Mouse (Mus musculus) neural tube, embryonic 13.5 days (tissue): Measurements from ENCODE around the gene Clcf1. TPM values are rescaled to one million over a fixed set of nuclear protein-coding genes. Genes with fewer than 3 reads are reported as not detected.

ENCODE experiments used
- ATAC-seq: fragments of 200-750 bp; cut with Nextera tagmentation; 2 replicates; pipeline ENCODE4 v1.8.0; 2017; ENCODE audit warnings: low read depth, mild to moderate bottlenecking, moderate TSS enrichment, moderate library complexity
- H3K27ac ChIP-seq: fragments of 300-500 bp; sonication (generic); replicated peaks from 2 replicates; pipeline ENCODE4 v1.5.1; 2015; ENCODE audit warnings: moderate library complexity, mild to moderate bottlenecking, inconsistent platforms
- H3K27me3 ChIP-seq: fragments of 300-500 bp; sonication (generic); 2 replicates; pipeline ENCODE4 v1.6.1; 2015; ENCODE audit warnings: mild to moderate bottlenecking, inconsistent platforms
- H3K36me3 ChIP-seq: fragments of 300-500 bp; sonication (generic); 2 replicates; pipeline ENCODE4 v1.6.1; 2015; ENCODE audit warnings: mild to moderate bottlenecking, inconsistent platforms
- H3K4me1 ChIP-seq: fragments of 300-500 bp; sonication (generic); replicated peaks from 2 replicates; pipeline ENCODE4 v1.6.1; 2015; ENCODE audit warnings: inconsistent platforms
- H3K4me2 ChIP-seq: fragments of 300-500 bp; sonication (generic); 2 replicates; pipeline ENCODE4 v1.6.1; 2015; ENCODE audit warnings: inconsistent platforms, mild to moderate bottlenecking, moderate library complexity
- H3K4me3 ChIP-seq: fragments of 300-500 bp; sonication (generic); 2 replicates; pipeline ENCODE4 v1.5.1; 2015; ENCODE audit warnings: mild to moderate bottlenecking, inconsistent platforms
- H3K9ac ChIP-seq: fragments of 300-500 bp; sonication (generic); 2 replicates; pipeline ENCODE4 v1.6.1; 2015; ENCODE audit warnings: moderate library complexity, mild to moderate bottlenecking, inconsistent platforms
- H3K9me3 ChIP-seq: fragments of 300-500 bp; sonication (generic); 2 replicates; pipeline ENCODE4 v1.6.1; 2016; ENCODE audit warnings: inconsistent platforms
- WGBS: fragments of 180-500 bp; shearing (Covaris S2); methylation state at CpG from one replicate; pipeline ENCODE4 v1.1.7; 2015; 5-methylcytosine and 5-hydroxymethylcytosine counted together
- polyA plus RNA-seq: library from polyadenylated mRNA; unstranded; fragments of >200 nt; fragmentation: Nextera tagmentation; extraction: Ambion mirVana; gene quantifications from 2 replicates; pipeline ENCODE4 v1.2.1, GENCODE M21; 2015

Clcf1 gene
- polyA plus RNA-seq, 1 experiment from 2014 or later, result 0.67 TPM

- Histone ChIP-seq H3K36me3 (no peaks in the 10 kb centered on the region), H3K9ac (no peak overlapping the region), H3K27ac (no peak overlapping the region), H3K4me1 (peaks cover 18% of the 10 kb centered on the region), H3K9me3 (no peaks in the 10 kb centered on the region), H3K4me3 (no peak overlapping the region), H3K27me3 (peaks cover 33% of the 10 kb centered on the region), H3K4me2 (no peak overlapping the region)
- ATAC-seq, result peak; percentile 33; the same call in 1 of the 2 replicates
- WGBS, result 75% methylated on average over 11 of the region's 11 CpGs
Measured at GRCm38 (mm10) chr19:4222165-4222564, 8.1 kb downstream of the Clcf1 start.

GRCm38 (mm10) chr19:4226779-4227178 lies 12.7 kb downstream of the Clcf1 start:
- Histone ChIP-seq H3K4me3 (no peak overlapping the region), H3K9me3 (no peaks in the 10 kb centered on the region), H3K4me2 (no peak overlapping the region), H3K9ac (no peak overlapping the region), H3K27me3 (peaks cover 36% of the 10 kb centered on the region), H3K27ac (no peak overlapping the region), H3K4me1 (peaks cover 5% of the 10 kb centered on the region), H3K36me3 (no peaks in the 10 kb centered on the region)
- WGBS, result 87% methylated on average over 7 of the region's 7 CpGs
- no peak for ATAC-seq

GRCm38 (mm10) chr19:4227446-4227845 lies 13.4 kb downstream of the Clcf1 start:
- Histone ChIP-seq H3K9ac (0 out of 2 replicates have a peak overlapping the region, but pooled peaks have one; percentile 0), H3K9me3 (no peaks in the 10 kb centered on the region), H3K36me3 (no peaks in the 10 kb centered on the region), H3K4me3 (no peak overlapping the region), H3K4me1 (peaks cover 11% of the 10 kb centered on the region), H3K4me2 (no peak overlapping the region), H3K27me3 (peaks cover 36% of the 10 kb centered on the region), H3K27ac (no peak overlapping the region)
- WGBS, result 70% methylated on average over 5 of the region's 5 CpGs
- ATAC-seq, result no peak

GRCm38 (mm10) chr19:4227894-4228678 lies 14.0 kb downstream of the Clcf1 start:
- Histone ChIP-seq H3K36me3 (no peaks in the 10 kb centered on the region), H3K4me2 (no peak overlapping the region), H3K4me1 (peaks cover 13% of the 10 kb centered on the region), H3K9ac (0 out of 2 replicates have a peak overlapping the region, but pooled peaks have one; percentile 0), H3K9me3 (no peaks in the 10 kb centered on the region), H3K4me3 (no peak overlapping the region), H3K27me3 (peaks cover 36% of the 10 kb centered on the region), H3K27ac (no peak overlapping the region)
- 16% methylated on average over 8 of the region's 8 CpGs for WGBS
- ATAC-seq, result no peak

- 76% methylated on average over 4 of the region's 4 CpGs for WGBS
Measured at GRCm38 (mm10) chr19:4228891-4229290, 14.9 kb downstream of the Clcf1 start.

GRCm38 (mm10) chr19:4229451-4230076 lies 15.5 kb downstream of the Clcf1 start:
- peaks cover 13% of the 10 kb centered on the region for H3K4me1 ChIP-seq
- H3K9me3 ChIP-seq, result no peaks in the 10 kb centered on the region
- no peak overlapping the region for H3K4me2 ChIP-seq
- no peak for ATAC-seq
- no peak overlapping the region for H3K27ac ChIP-seq
- 0 out of 2 replicates have a peak overlapping the region, but pooled peaks have one; percentile 28 for H3K9ac ChIP-seq
- no peaks in the 10 kb centered on the region for H3K36me3 ChIP-seq
- WGBS, result 42% methylated on average over 9 of the region's 9 CpGs
- H3K4me3 ChIP-seq, result no peak overlapping the region
- H3K27me3 ChIP-seq, result peaks cover 36% of the 10 kb centered on the region

More at GRCm38 (mm10) chr19:4228891-4229290, 14.9 kb downstream of the Clcf1 start:
- H3K4me3 ChIP-seq, result no peak overlapping the region
- ATAC-seq, result no peak
- H3K27me3 ChIP-seq, result peaks cover 36% of the 10 kb centered on the region
- no peaks in the 10 kb centered on the region for H3K36me3 ChIP-seq
- no peak overlapping the region for H3K9ac ChIP-seq
- no peak overlapping the region for H3K27ac ChIP-seq
- H3K4me1 ChIP-seq, result peaks cover 13% of the 10 kb centered on the region
- no peaks in the 10 kb centered on the region for H3K9me3 ChIP-seq
- H3K4me2 ChIP-seq, result no peak overlapping the region

GRCm38 (mm10) chr19:4230415-4230814 lies 16.4 kb downstream of the Clcf1 start:
- no peak overlapping the region for H3K4me3 ChIP-seq
- peak overlapping the region; percentile 17; the same call in 1 of the 2 replicates for H3K9ac ChIP-seq
- ATAC-seq, result no peak
- H3K27ac ChIP-seq, result no peak overlapping the region
- H3K4me2 ChIP-seq, result no peak overlapping the region
- no peaks in the 10 kb centered on the region for H3K9me3 ChIP-seq
- 75% methylated on average over 8 of the region's 8 CpGs for WGBS
- H3K4me1 ChIP-seq, result peaks cover 13% of the 10 kb centered on the region
- H3K36me3 ChIP-seq, result no peaks in the 10 kb centered on the region
- H3K27me3 ChIP-seq, result peaks cover 36% of the 10 kb centered on the region

- ATAC-seq, result peak; percentile 89
- H3K4me3 ChIP-seq, result peak within 1 kb of the TSS; percentile 55
- peak within 1 kb of the TSS; percentile 82 for H3K9ac ChIP-seq
- peaks cover 13% of the 10 kb centered on the region for H3K4me1 ChIP-seq
- no peaks in the 10 kb centered on the region for H3K9me3 ChIP-seq
- no peaks in the 10 kb centered on the region for H3K36me3 ChIP-seq
- peak within 1 kb of the TSS; percentile 78 for H3K4me2 ChIP-seq
- peak within 1 kb of the TSS; percentile 82 for H3K27ac ChIP-seq
- H3K27me3 ChIP-seq, result peaks cover 32% of the 10 kb centered on the region
- WGBS, result 11% methylated on average over 26 of the region's 26 CpGs
Measured at GRCm38 (mm10) chr19:4231253-4232185, 17.5 kb downstream of the Clcf1 start, which contains the start of gene Pold4. TSS of gene Pold4 (plus strand) at chr19:4231899.

- Histone ChIP-seq H3K4me2 (peak overlapping the region; percentile 78), H3K4me1 (peaks cover 13% of the 10 kb centered on the region), H3K4me3 (peak overlapping the region; percentile 55), H3K27ac (peak overlapping the region; percentile 82), H3K9ac (peak overlapping the region; percentile 82), H3K36me3 (no peaks in the 10 kb centered on the region), H3K9me3 (no peaks in the 10 kb centered on the region), H3K27me3 (peaks cover 31% of the 10 kb centered on the region)
- WGBS, result 68% methylated on average over 2 of the region's 2 CpGs
- ATAC-seq, result no peak
Measured at GRCm38 (mm10) chr19:4232186-4232572, 18.1 kb downstream of the Clcf1 start.

- peak overlapping the region; percentile 55; the same call in 1 of the 2 replicates for H3K4me3 ChIP-seq
- H3K27ac ChIP-seq, result no peak overlapping the region
- peak overlapping the region; percentile 82 for H3K9ac ChIP-seq
- WGBS, result 83% methylated on average over 7 of the region's 7 CpGs
- no peak for ATAC-seq
- peak overlapping the region; percentile 78 for H3K4me2 ChIP-seq
- peaks cover 13% of the 10 kb centered on the region for H3K4me1 ChIP-seq
- no peaks in the 10 kb centered on the region for H3K9me3 ChIP-seq
- peaks cover 26% of the 10 kb centered on the region for H3K27me3 ChIP-seq
- H3K36me3 ChIP-seq, result no peaks in the 10 kb centered on the region
Measured at GRCm38 (mm10) chr19:4232651-4233050, 18.6 kb downstream of the Clcf1 start.

- no peak overlapping the region for H3K4me3 ChIP-seq
- H3K9ac ChIP-seq, result no peak overlapping the region
- peaks cover 9% of the 10 kb centered on the region for H3K27me3 ChIP-seq
- WGBS, result 73% methylated on average over 4 of the region's 4 CpGs
- H3K9me3 ChIP-seq, result no peaks in the 10 kb centered on the region
- no peak overlapping the region for H3K4me2 ChIP-seq
- H3K27ac ChIP-seq, result no peak overlapping the region
- peaks cover 13% of the 10 kb centered on the region for H3K4me1 ChIP-seq
- H3K36me3 ChIP-seq, result no peaks in the 10 kb centered on the region
- no peak for ATAC-seq
Measured at GRCm38 (mm10) chr19:4234548-4234947, 20.5 kb downstream of the Clcf1 start.
